Mouse (Mus musculus): ENCODE data around the gene Fbh1. TPM values are rescaled to one million over a fixed set of nuclear protein-coding genes. Genes with fewer than 3 reads are reported as not detected.
"Not testable (repeated sequence)": the region's sequence is repeated elsewhere in the genome, so short reads cannot be mapped to it uniquely, and the experiment has no call there.

Fbh1 gene
- polyA plus RNA-seq, 1 experiment from 2014 or later: 24.3 TPM

GRCm38 (mm10) chr2:11713021-11713420 is 64.4 kb downstream of the Fbh1 start:
- TF ChIP-seq CTCF (IDR thresholded peaks at IDR 0.05; ENCODE audit: low read depth): no peak
- peak; percentile 63 for TF ChIP-seq EP300 (IDR thresholded peaks at IDR 0.05; ENCODE audit: low read depth)
- 46% methylated on average over 3 of the region's 3 CpGs for WGBS (ENCODE audit: insufficient replicate concordance)
- DNase-seq (peak; percentile 29), ATAC-seq (peak; percentile 87)
- Histone ChIP-seq H3K4me1 (ENCODE audit: insufficient read depth) (peaks cover 24% of the 10 kb centered on the region), H3K4me3 (ENCODE audit: low read depth, low read length) (no peak overlapping the region), H3K9ac (replicated peaks) (no peak overlapping the region), H3K27ac (ENCODE audit: low read depth) (peak overlapping the region; percentile 76), H3K9me3 (ENCODE audit: low read length) (no peaks in the 10 kb centered on the region), H3K36me3 (replicated peaks; ENCODE audit: insufficient read depth, low read length) (peaks cover under 1% of the 10 kb centered on the region; the same call in 1 of the 2 replicates), H3K27me3 (ENCODE audit: insufficient read depth, low read length) (no peaks in the 10 kb centered on the region), H3K4me2 (ENCODE audit: low read depth, low read length) (no peak overlapping the region)

GRCm38 (mm10) chr2:11712483-11712990 is 64.8 kb downstream of the Fbh1 start:
- no peak for TF ChIP-seq EP300 (IDR thresholded peaks at IDR 0.05; ENCODE audit: low read depth)
- no peak for TF ChIP-seq CTCF (IDR thresholded peaks at IDR 0.05; ENCODE audit: low read depth)
- WGBS (ENCODE audit: insufficient replicate concordance): 66% methylated on average over 6 of the region's 6 CpGs
- Histone ChIP-seq H3K9me3 (ENCODE audit: low read length) (no peaks in the 10 kb centered on the region), H3K36me3 (replicated peaks; ENCODE audit: insufficient read depth, low read length) (no peaks in the 10 kb centered on the region; the same call in 1 of the 2 replicates), H3K4me2 (ENCODE audit: low read depth, low read length) (no peak overlapping the region), H3K27me3 (ENCODE audit: insufficient read depth, low read length) (no peaks in the 10 kb centered on the region), H3K4me3 (ENCODE audit: low read depth, low read length) (no peak overlapping the region), H3K27ac (ENCODE audit: low read depth) (peak overlapping the region; percentile 41), H3K9ac (replicated peaks) (no peak overlapping the region), H3K4me1 (ENCODE audit: insufficient read depth) (peaks cover 24% of the 10 kb centered on the region)
- peak; percentile 13 for ATAC-seq
- no peak for DNase-seq

- peaks cover 38% of the 10 kb centered on the region for H3K4me1 ChIP-seq (ENCODE audit: insufficient read depth)
- WGBS (ENCODE audit: insufficient replicate concordance): 54% methylated on average over 4 of the region's 4 CpGs
- H3K4me3 ChIP-seq (ENCODE audit: low read depth, low read length); H3K9ac ChIP-seq (replicated peaks); ATAC-seq; H3K4me2 ChIP-seq (ENCODE audit: low read depth, low read length); H3K27ac ChIP-seq (ENCODE audit: low read depth); H3K36me3 ChIP-seq (replicated peaks; ENCODE audit: insufficient read depth, low read length); H3K27me3 ChIP-seq (ENCODE audit: insufficient read depth, low read length); H3K9me3 ChIP-seq (ENCODE audit: low read length): not testable (repeated sequence)
- DNase-seq: peak; percentile 67
- TF ChIP-seq CTCF (IDR thresholded peaks at IDR 0.05; ENCODE audit: low read depth): peak; percentile 64
These were observed 67.3 kb downstream of the Fbh1 start for GRCm38 (mm10) chr2:11710101-11710500.

GRCm38 (mm10) chr2:11708538-11708937 is 68.8 kb downstream of the Fbh1 start:
- Histone ChIP-seq H3K4me1 (ENCODE audit: insufficient read depth) (peaks cover 41% of the 10 kb centered on the region), H3K4me2 (ENCODE audit: low read depth, low read length) (peak overlapping the region; percentile 10), H3K4me3 (ENCODE audit: low read depth, low read length) (no peak overlapping the region), H3K9ac (replicated peaks) (no peak overlapping the region), H3K36me3 (replicated peaks; ENCODE audit: insufficient read depth, low read length) (no peaks in the 10 kb centered on the region; the same call in 1 of the 2 replicates), H3K27ac (ENCODE audit: low read depth) (peak overlapping the region; percentile 69), H3K27me3 (ENCODE audit: insufficient read depth, low read length) (no peaks in the 10 kb centered on the region), H3K9me3 (ENCODE audit: low read length) (no peaks in the 10 kb centered on the region)
- DNase-seq: peak; percentile 24
- no peak for TF ChIP-seq CTCF (IDR thresholded peaks at IDR 0.05; ENCODE audit: low read depth)
- peak; percentile 33; the same call in 1 of the 2 replicates for TF ChIP-seq EP300 (IDR thresholded peaks at IDR 0.05; ENCODE audit: low read depth)
- ATAC-seq: peak; percentile 7; the same call in 1 of the 2 replicates
- 30% methylated on average over 5 of the region's 5 CpGs for WGBS (ENCODE audit: insufficient replicate concordance)

GRCm38 (mm10) chr2:11706746-11707065 is 70.7 kb downstream of the Fbh1 start:
- H3K27me3 ChIP-seq (ENCODE audit: insufficient read depth, low read length): no peaks in the 10 kb centered on the region
- no peak for DNase-seq
- no peak for TF ChIP-seq EP300 (IDR thresholded peaks at IDR 0.05; ENCODE audit: low read depth)
- TF ChIP-seq CTCF (IDR thresholded peaks at IDR 0.05; ENCODE audit: low read depth): no peak
- WGBS (ENCODE audit: insufficient replicate concordance): 50% methylated on average over 6 of the region's 6 CpGs
- H3K27ac ChIP-seq (ENCODE audit: low read depth): peak overlapping the region; percentile 93; the same call in 1 of the 2 replicates
- H3K9ac ChIP-seq (replicated peaks): peak overlapping the region; percentile 81
- ATAC-seq: no peak
- H3K4me3 ChIP-seq (ENCODE audit: low read depth, low read length): peak overlapping the region; percentile 72
- no peaks in the 10 kb centered on the region for H3K9me3 ChIP-seq (ENCODE audit: low read length)
- H3K4me2 ChIP-seq (ENCODE audit: low read depth, low read length): peak overlapping the region; percentile 86
- H3K4me1 ChIP-seq (ENCODE audit: insufficient read depth): peaks cover 38% of the 10 kb centered on the region
- H3K36me3 ChIP-seq (replicated peaks; ENCODE audit: insufficient read depth, low read length): no peaks in the 10 kb centered on the region; the same call in 1 of the 2 replicates

- peak overlapping the region; percentile 86 for H3K4me2 ChIP-seq (ENCODE audit: low read depth, low read length)
- peak overlapping the region; percentile 81 for H3K9ac ChIP-seq (replicated peaks)
- H3K9me3 ChIP-seq (ENCODE audit: low read length): no peaks in the 10 kb centered on the region
- peak overlapping the region; percentile 93 for H3K27ac ChIP-seq (ENCODE audit: low read depth)
- H3K4me3 ChIP-seq (ENCODE audit: low read depth, low read length): peak overlapping the region; percentile 72
- DNase-seq: peak; percentile 44
- WGBS (ENCODE audit: insufficient replicate concordance): 5% methylated on average over 28 of the region's 28 CpGs
- TF ChIP-seq EP300 (IDR thresholded peaks at IDR 0.05; ENCODE audit: low read depth) (no peak), CTCF (IDR thresholded peaks at IDR 0.05; ENCODE audit: low read depth) (no peak)
- H3K27me3 ChIP-seq (ENCODE audit: insufficient read depth, low read length): no peaks in the 10 kb centered on the region
- peak; percentile 58 for ATAC-seq
- H3K36me3 ChIP-seq (replicated peaks; ENCODE audit: insufficient read depth, low read length): no peaks in the 10 kb centered on the region; the same call in 1 of the 2 replicates
- H3K4me1 ChIP-seq (ENCODE audit: insufficient read depth): peaks cover 38% of the 10 kb centered on the region
These were observed 71.2 kb downstream of the Fbh1 start for GRCm38 (mm10) chr2:11706030-11706745.

Measured in liver, postnatal 0 days (tissue).